Mouse (Mus musculus) olfactory bulb, adult 2 months (tissue): ENCODE results near the gene Hspg2. TPM values are rescaled to one million over a fixed set of nuclear protein-coding genes. Genes with fewer than 3 reads are reported as not detected.
"Not testable (repeated sequence)": the region's sequence is repeated elsewhere in the genome, so short reads cannot be mapped to it uniquely, and the experiment has no call there.

Source experiments
- H3K27ac ChIP-seq: fragments of 200-500 bp; 2 replicates; pipeline ENCODE4 v1.5.1; 2012; ENCODE audit warnings: low read depth, low read length; ENCODE audit not compliant: insufficient read depth
- H3K4me1 ChIP-seq: fragments of 200-500 bp; 2 replicates; pipeline ENCODE4 v1.6.1; 2012; ENCODE audit warnings: low read length; ENCODE audit not compliant: control insufficient read depth, insufficient read depth
- H3K4me3 ChIP-seq: fragments of 200-500 bp; 2 replicates; pipeline ENCODE4 v1.5.1; 2012; ENCODE audit warnings: mild to moderate bottlenecking, low read depth, low read length, moderate library complexity; ENCODE audit not compliant: insufficient read depth
- CTCF ChIP-seq: fragments of 200-500 bp; IDR thresholded peaks from 2 replicates; pipeline ENCODE4 v1.5.1; 2012; ENCODE audit warnings: low read depth, mild to moderate bottlenecking, low read length, moderate library complexity; ENCODE audit not compliant: insufficient read depth
- POLR2A ChIP-seq: fragments of 200-500 bp; IDR thresholded peaks from 2 replicates; pipeline ENCODE4 v1.6.1; 2012; ENCODE audit warnings: mild to moderate bottlenecking, low read depth, low read length, moderate library complexity; ENCODE audit not compliant: insufficient read depth
- WGBS: fragments of 180-500 bp; shearing (Covaris S2); methylation state at CpG from one replicate; pipeline ENCODE4 v1.1.7; 2018; 5-methylcytosine and 5-hydroxymethylcytosine counted together
- polyA plus RNA-seq: library from polyadenylated mRNA; stranded (reverse); fragments of >200 nt; gene quantifications from 2 replicates; pipeline ENCODE4 v1.2.4, GENCODE M21; 2012; ENCODE audit warnings: low replicate concordance; ENCODE audit not compliant: missing spikeins, insufficient read depth, insufficient read length

Hspg2 gene
- polyA plus RNA-seq = not detected in 2 replicates

DNA sequence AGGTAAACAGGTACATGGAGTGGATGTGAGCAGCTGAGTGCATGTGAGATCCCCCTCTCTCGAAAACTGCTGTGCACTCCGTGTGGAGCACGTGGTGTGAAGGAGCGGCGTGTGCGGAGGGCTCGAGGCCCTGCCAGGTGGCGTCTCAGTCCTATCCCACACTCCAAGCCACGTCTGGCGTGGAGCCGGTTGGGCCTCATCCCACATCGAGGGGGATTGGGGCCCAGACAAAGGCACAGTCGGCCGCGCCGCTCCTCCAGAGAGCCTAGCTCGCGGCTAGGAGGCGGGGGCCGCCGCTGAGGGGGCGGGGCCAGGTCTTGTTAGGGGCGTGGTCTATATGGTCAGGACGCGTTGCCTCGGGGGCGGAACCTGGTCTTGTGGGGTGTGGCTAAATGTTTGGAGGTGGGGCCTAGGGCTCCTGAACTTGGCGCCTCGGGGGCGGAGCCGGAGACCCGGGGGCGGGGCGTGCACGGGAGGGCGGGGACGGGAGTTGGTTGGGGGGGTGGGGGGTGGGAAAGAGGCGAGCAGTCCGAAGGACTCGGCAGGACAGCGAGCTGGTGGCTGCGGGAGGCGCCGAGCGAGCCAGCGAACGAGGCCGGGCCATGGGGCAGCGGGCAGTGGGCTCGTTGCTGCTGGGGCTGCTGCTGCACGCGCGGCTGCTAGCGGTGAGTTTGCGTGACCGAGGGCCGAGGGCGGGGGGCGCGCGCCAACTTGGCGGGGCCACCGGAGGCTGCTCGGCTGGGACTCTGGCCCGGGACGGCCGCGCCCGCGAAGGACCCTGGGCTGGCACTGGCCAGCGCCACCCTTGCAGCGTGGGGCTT, at the start of gene Hspg2:
Hspg2 (plus strand) TSS at position 510 of the 821 bp plus-strand sequence.
- H3K4me1 ChIP-seq = peaks cover 16% of the 10 kb centered on the region
- WGBS = 2% methylated on average over 67 of the region's 72 CpGs
- TF ChIP-seq CTCF = no peak
- no peak for TF ChIP-seq POLR2A

DNA sequence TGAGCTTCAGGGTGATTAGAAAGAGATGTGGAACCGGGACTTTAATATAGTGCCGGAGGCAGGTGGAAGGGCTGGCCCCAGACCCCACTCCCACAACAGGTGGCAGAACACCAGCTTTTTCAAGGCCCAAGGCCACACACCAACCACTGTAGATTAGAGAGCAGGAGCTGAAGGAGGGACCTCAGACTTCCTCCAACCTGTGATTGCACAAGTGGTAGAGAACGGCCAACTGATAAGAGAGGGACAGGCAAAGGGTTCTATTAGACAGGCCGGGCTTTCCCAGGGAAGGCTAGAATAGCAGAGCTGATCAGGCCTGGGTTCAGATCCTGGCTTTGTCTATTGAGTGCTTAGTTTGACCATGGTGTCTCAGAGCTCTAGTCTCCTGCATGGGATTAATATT, 38.1 kb upstream of the Hspg2 start, which contains the start of gene Cela3b:
Cela3b (minus strand) TSS at position 39 of the 400 bp plus-strand sequence.
- TF ChIP-seq POLR2A (no peak), CTCF (no peak)
- peaks cover 5% of the 10 kb centered on the region; the same call in 1 of the 2 replicates for H3K4me1 ChIP-seq
- 98% methylated on average over 4 of the region's 4 CpGs for WGBS
- no peak within 1 kb of the TSS for H3K27ac ChIP-seq
- no peak within 1 kb of the TSS for H3K4me3 ChIP-seq

More for the DNA sequence above, at the start of gene Hspg2:
- Histone ChIP-seq H3K4me3 (peak within 1 kb of the TSS; percentile 54), H3K27ac (no peak within 1 kb of the TSS)

DNA sequence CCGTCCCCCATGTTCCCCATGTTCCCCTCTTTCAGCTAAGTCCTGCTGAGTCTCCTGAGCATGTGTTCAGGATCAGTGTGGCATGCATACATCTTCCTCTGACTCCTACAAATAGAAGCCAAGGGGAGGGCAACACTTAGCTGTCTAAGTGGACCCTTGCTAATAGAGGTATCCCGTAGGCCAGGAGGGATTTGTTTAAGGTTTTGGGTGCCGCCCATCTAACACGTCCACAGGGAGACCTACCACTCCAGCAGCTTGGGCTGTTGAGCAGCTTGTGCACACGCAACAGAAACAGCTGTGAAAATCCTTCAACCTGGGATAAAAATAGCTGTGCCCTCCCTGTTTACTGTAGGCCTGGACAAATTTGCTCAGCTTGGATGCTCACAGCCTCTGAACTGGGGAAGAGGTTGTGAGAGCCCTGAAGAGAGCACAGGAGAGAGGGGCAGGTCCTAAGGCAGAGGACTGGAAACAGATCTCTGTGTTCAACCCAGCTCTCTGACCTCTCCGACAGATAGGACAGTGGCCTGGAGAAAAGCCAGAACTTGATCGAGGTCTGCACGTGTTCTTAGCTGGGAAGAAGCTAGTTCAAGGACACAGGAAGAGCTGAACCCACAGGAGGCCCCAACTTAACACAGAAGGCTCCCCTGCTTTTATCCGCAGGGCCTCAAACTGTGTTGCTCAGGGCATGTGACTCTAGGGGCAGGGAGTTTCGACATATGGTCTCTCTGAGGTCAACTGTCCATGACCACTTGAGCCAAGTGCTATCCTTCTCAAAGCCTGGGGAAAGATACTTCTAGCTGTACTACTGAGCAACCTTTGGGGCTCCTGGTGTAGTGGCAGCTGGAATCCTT, 35.6 kb upstream of the Hspg2 start:
- WGBS = 52% methylated on average over 10 of the region's 10 CpGs
- H3K4me1 ChIP-seq = peaks cover 20% of the 10 kb centered on the region
- peak overlapping the region; percentile 25; the same call in 1 of the 2 replicates for H3K27ac ChIP-seq
- not testable (repeated sequence) for H3K4me3 ChIP-seq

GRCm38 (mm10) chr4:137436979-137437669, 31.4 kb upstream of the Hspg2 start:
- WGBS = 77% methylated on average over 8 of the region's 8 CpGs
- Histone ChIP-seq H3K4me1 (peaks cover 22% of the 10 kb centered on the region), H3K4me3 (no peak overlapping the region), H3K27ac (no peak overlapping the region)
- TF ChIP-seq POLR2A = no peak

- 88% methylated on average over 8 of the region's 8 CpGs for WGBS
- Histone ChIP-seq H3K27ac (no peak overlapping the region), H3K4me1 (peaks cover 18% of the 10 kb centered on the region), H3K4me3 (no peak overlapping the region)
- no peak for TF ChIP-seq CTCF
- TF ChIP-seq POLR2A = no peak
Measured at GRCm38 (mm10) chr4:137438842-137439241, 29.7 kb upstream of the Hspg2 start.

- WGBS = 90% methylated on average over 4 of the region's 4 CpGs
- H3K27ac ChIP-seq = no peak overlapping the region
- peaks cover 13% of the 10 kb centered on the region for H3K4me1 ChIP-seq
- no peak for TF ChIP-seq CTCF
- no peak for TF ChIP-seq POLR2A
- no peak overlapping the region for H3K4me3 ChIP-seq
Measured at GRCm38 (mm10) chr4:137441332-137441731, 27.2 kb upstream of the Hspg2 start.

DNA sequence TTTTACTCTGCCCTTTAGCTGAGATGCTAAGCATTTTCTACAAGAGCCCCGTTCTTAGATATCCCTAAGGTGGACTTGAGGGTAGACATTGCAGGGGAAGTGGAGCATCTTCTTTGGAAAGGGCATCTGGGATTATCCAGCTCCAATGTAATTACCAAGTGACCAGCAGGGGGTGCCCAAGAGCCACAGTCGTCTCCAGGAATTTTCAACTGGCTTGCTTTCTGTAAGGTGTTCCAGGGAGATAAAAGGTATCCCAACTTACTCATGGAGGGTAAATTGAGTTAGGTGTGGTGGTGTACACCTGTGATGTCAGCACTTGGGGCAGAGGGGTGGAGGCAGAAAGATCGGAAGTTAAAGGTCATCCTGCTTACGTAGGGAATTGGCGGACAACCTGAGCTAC, 24.9 kb upstream of the Hspg2 start:
- 21% methylated on average over 5 of the region's 5 CpGs for WGBS
- TF ChIP-seq CTCF (no peak), POLR2A (no peak)
- Histone ChIP-seq H3K4me3 (no peak overlapping the region), H3K27ac (no peak overlapping the region), H3K4me1 (peaks cover 15% of the 10 kb centered on the region)

DNA sequence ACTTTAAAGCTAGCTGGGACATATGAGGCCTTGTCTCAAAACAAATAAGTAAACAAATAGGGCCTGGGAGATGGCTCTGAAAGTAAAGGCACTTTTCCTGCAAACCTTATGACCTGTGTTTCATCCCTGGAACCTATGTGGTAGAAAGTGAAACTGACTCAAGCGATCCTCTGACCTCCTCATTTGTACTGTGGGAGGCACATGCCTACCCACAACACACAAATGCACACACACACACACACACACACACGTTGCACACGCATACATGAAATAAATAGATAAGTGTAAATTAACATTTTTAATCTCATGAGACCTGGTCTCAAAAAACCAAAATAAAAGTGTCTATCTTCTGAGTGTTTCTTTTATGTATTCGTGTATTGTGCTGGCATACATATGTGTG, 22.7 kb upstream of the Hspg2 start:
- 91% methylated on average over 4 of the region's 4 CpGs for WGBS
- Histone ChIP-seq H3K4me1 (peaks cover 16% of the 10 kb centered on the region), H3K27ac (no peak overlapping the region), H3K4me3 (no peak overlapping the region)
- TF ChIP-seq CTCF = no peak
